Mouse (Mus musculus) liver, embryonic 16.5 days (tissue): Measurements from ENCODE around the gene Abr. TPM values are rescaled to one million over a fixed set of nuclear protein-coding genes. Genes with fewer than 3 reads are reported as not detected.

Experiments
- ATAC-seq: fragments of 200-750 bp; cut with Nextera tagmentation; 2 replicates; pipeline ENCODE4 v1.8.0; 2017; ENCODE audit warnings: low read depth, mild to moderate bottlenecking, moderate number of reproducible peaks, moderate library complexity
- H3K27ac ChIP-seq: fragments of 300-500 bp; sonication (generic); 2 replicates; pipeline ENCODE4 v1.5.1; 2014; ENCODE audit warnings: mild to moderate bottlenecking, low read length
- H3K27me3 ChIP-seq: fragments of 300-500 bp; sonication (generic); 2 replicates; pipeline ENCODE4 v1.6.1; 2014; ENCODE audit warnings: low read depth, low read length, mixed read lengths; ENCODE audit not compliant: control insufficient read depth, insufficient read depth
- H3K36me3 ChIP-seq: fragments of 300-500 bp; sonication (generic); 2 replicates; pipeline ENCODE4 v1.6.1; 2014; ENCODE audit warnings: mild to moderate bottlenecking; ENCODE audit not compliant: control insufficient read depth, insufficient read depth
- H3K4me1 ChIP-seq: fragments of 300-500 bp; sonication (generic); 2 replicates; pipeline ENCODE4 v1.6.1; 2014; ENCODE audit warnings: low read depth, low read length, mixed read lengths; ENCODE audit not compliant: control insufficient read depth
- H3K4me2 ChIP-seq: fragments of 300-500 bp; sonication (generic); 2 replicates; pipeline ENCODE4 v1.6.1; 2014; ENCODE audit warnings: low read depth, low read length, mixed read lengths
- H3K4me3 ChIP-seq: fragments of 300-500 bp; sonication (generic); 2 replicates; pipeline ENCODE4 v1.5.1; 2014; ENCODE audit warnings: low read depth, mild to moderate bottlenecking, low read length
- H3K9ac ChIP-seq: fragments of 300-500 bp; sonication (generic); 2 replicates; pipeline ENCODE4 v1.6.1; 2014; ENCODE audit warnings: low read depth, low read length
- H3K9me3 ChIP-seq: fragments of 300-500 bp; sonication (generic); replicated peaks from 2 replicates; pipeline ENCODE4 v1.6.1; 2016; ENCODE audit warnings: low read length; ENCODE audit not compliant: control insufficient read depth
- WGBS: fragments of 180-500 bp; shearing (Covaris S2); extraction: QIAGEN DNeasy Blood & Tissue Kit; methylation state at CpG from one replicate; pipeline ENCODE4 v1.1.7; 2014; ENCODE audit not compliant: insufficient replicate concordance; 5-methylcytosine and 5-hydroxymethylcytosine counted together
- polyA plus RNA-seq: library from polyadenylated mRNA; unstranded; fragments of >200 nt; fragmentation: Nextera tagmentation; extraction: Ambion mirVana; gene quantifications from 2 replicates; pipeline ENCODE4 v1.2.1, GENCODE M21; 2015

Abr gene
- polyA plus RNA-seq, 1 experiment from 2014 or later, result 3.7 TPM

GRCm38 (mm10) chr11:76372120-76372519 lies 250.0 kb downstream of the Abr start:
- Histone ChIP-seq H3K4me1 (no peaks in the 10 kb centered on the region), H3K4me2 (no peak overlapping the region), H3K27me3 (no peaks in the 10 kb centered on the region), H3K36me3 (no peaks in the 10 kb centered on the region), H3K9ac (no peak overlapping the region), H3K9me3 (no peaks in the 10 kb centered on the region), H3K27ac (no peak overlapping the region), H3K4me3 (no peak overlapping the region)
- WGBS, result 65% methylated on average over 2 of the region's 2 CpGs
- no peak for ATAC-seq

- Histone ChIP-seq H3K4me3 (no peak overlapping the region), H3K36me3 (no peaks in the 10 kb centered on the region), H3K4me1 (no peaks in the 10 kb centered on the region), H3K27ac (no peak overlapping the region), H3K9ac (no peak overlapping the region), H3K9me3 (no peaks in the 10 kb centered on the region), H3K4me2 (no peak overlapping the region), H3K27me3 (no peaks in the 10 kb centered on the region)
- no peak for ATAC-seq
Measured at GRCm38 (mm10) chr11:76370491-76370890, 251.6 kb downstream of the Abr start.

Other genes starting within 250 kb of the Abr start
- gene Nxn, start 223.2 kb downstream of the Abr start, polyA plus RNA-seq, result 2.0 and 2.6 TPM in 2 replicates
- gene Timm22, start 215.4 kb downstream of the Abr start, polyA plus RNA-seq, result 33.7 and 35.7 TPM in 2 replicates
- gene Bhlha9, start 50.2 kb upstream of the Abr start, polyA plus RNA-seq, result not detected in 2 replicates
- gene Trarg1, start 57.5 kb upstream of the Abr start, polyA plus RNA-seq, result not detected in 2 replicates
- gene Gosr1, start 141.3 kb upstream of the Abr start, polyA plus RNA-seq, result 10.6 and 14.4 TPM in 2 replicates
- 3.0 and 3.3 TPM in 2 replicates for gene Cpd, start 224.7 kb upstream of the Abr start, polyA plus RNA-seq